Mouse (Mus musculus) adrenal gland, adult 8-10 months (tissue): ENCODE measurements around the gene Efcab2. TPM values are rescaled to one million over a fixed set of nuclear protein-coding genes. Genes with fewer than 3 reads are reported as not detected.
A peak's percentile ranks its signal among the peaks of the same experiment; 100 is the strongest.

Source experiments
- DNase-seq: peaks from one replicate; pipeline ENCODE4 v3.0.0; 2022
- total RNA-seq, 4 experiments: library from RNA; stranded (reverse); gene quantifications; 2 replicates each; pipeline ENCODE4 v1.2.4; 2022

Gene Efcab2
- total RNA-seq, result 1 to 10 TPM; 3.4 to 5.2 (median 4.1) TPM

DNA sequence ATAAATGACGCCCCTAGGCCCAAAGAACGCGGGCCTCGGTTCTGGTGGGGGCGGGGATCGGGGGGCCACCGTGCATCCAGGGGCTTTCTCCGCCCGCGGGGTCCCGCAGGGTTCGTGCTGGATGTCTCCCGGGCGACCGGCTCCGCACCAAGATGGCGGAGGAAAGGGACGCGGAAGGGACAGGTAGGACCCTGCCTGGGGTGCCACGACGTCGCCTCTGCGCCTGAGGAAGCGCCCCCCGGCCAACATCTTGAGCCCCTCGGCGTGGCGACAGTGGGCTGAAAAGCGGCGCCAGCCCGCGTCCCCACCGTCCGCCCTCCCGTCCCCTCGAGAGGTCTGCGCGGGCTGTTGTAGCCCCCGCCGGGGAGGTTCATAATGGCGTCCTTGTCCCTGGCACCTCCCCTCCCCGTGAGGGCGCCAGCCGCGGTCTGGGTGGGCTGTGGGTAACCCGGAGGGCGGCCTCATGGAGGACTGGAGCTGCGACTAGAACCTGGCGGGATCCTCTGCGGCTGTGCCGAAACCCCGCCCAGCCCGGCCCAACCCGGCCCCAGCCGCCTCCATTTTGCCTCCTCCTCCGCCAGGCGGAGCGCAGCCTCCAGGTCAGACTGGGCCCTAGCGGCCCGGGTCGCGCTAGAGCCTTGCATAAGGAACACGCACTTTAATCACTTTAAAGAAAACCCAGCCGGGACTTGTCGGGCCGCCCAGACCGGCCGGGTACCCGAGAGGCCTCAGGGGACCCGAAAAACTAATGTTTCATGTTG, at the start of gene Efcab2:
Gene Efcab2, plus strand, starts transcription at position 135 of the 761 bp plus-strand sequence.
- DNase-seq, result peak; percentile 89

DNA sequence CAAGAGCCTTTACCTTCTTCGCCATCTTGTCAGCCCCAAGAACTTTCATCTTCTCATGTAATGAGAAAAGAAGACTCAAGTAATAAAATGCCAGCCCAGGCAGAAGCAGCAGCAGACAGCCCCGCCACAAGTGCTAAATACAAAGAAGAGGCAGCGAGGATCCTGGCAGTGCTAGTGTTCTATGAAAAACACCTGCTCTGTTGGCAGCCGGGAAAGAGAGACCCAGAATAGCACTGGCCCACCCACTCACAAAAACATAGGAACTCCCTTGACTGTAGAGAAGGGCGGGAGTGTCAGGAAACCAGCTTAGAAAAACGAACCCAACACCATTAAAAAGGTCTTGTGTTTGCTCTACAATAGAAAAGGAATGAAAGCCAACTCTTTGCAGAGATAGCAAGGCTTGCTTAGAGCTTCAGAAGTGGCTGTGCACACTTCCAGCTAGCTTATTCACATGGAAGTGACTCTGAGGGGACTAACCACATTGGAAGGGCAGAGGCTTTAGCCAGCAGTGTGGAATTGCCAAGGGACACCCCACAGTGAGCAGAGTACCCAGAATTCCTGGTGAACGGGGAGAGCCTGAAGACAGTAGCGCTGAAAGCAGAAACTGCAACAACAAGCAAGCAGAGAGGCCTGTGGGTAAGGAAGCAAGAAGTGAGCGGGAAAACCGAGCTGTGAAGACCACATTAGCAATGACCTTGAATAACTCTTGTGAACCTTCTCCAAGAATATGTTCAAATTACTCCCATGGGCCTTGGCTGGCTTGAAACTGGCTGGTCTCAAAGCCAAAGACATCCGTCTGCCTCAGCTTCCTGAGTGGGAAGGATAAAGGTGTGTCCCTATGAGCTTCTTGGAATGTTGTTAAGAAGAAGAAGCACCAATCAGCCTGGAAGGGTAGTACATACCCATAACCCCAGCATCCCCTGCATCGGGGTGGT, 47.8 kb upstream of the Efcab2 start:
- no peak for DNase-seq

DNA sequence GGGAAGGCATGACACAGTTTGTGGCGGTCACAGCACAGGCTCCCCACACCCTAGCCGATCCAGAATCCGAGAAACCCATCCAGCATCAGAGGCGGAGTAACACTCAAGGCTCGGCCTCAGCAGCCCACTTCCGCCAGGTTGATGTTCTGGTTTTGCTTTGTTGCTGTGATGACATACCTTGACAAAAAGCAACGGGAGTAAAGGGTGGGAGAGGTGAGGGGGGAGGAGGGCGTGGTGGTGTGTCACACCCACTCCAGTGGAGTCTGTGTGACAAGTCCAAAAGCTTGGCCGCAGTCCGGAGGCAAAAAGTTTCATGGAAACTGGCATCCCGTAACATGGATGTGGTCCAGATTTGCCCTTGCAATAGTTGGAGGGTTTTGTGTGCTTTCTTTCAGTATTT, 45.6 kb upstream of the Efcab2 start:
- DNase-seq, result no peak

DNA sequence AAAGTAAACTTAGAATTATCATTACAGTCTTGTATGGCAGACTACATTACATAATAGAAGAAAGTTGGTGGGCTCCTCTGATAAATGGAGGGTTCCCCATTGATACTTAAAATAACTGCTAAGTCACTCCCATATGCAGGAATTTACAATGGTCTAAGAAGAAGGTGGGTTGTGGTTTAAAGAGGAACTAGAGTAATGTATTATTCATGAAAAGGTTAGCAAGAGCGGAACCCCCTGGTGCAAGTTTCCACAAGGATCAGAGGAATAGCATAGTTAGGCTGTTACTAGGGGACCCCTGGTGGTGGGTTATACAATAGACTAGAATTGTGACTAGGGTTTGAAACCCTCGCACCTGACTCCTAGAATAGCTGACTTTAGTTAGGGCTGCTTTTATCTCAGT, 45.2 kb upstream of the Efcab2 start:
- DNase-seq, result no peak

DNA sequence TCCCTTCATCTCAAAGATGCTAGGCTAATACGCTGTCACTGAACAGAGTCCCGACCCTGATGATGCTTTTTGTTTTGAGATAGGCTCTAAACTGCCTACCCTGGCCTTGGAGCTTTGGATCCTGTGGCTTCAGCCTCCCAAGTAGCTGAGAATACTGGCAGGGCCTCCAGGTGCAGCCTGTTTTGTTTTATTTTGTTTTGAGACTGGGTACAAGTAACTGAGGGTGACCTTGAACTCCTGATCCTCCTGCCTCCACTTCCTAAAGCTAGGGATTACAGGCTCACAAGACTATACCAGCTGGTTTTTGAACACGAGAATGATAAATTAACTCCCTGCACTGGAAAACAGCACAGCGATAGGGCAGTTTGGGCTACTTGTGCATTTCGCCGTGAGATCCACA, 40.7 kb upstream of the Efcab2 start:
- no peak for DNase-seq

DNA sequence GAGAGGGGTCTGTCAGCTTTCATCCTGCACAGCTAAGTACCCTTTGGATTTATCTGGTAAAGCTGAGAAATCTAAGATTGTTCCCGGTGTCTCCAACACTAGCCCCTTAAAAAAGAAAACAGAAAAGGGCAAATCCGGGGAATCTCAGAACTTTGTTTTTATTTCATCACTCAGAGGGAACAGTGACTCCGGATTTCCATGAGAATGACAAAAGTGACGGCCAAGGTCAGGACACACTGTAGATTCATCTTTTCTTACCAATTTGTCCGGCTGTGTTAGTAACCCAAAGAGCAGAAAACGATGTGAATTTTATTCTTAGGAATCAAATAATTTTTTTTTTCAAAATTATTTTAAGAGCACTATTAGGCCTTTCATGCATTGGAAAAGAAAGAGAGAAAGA, 37.8 kb upstream of the Efcab2 start:
- peak; percentile 61 for DNase-seq

DNA sequence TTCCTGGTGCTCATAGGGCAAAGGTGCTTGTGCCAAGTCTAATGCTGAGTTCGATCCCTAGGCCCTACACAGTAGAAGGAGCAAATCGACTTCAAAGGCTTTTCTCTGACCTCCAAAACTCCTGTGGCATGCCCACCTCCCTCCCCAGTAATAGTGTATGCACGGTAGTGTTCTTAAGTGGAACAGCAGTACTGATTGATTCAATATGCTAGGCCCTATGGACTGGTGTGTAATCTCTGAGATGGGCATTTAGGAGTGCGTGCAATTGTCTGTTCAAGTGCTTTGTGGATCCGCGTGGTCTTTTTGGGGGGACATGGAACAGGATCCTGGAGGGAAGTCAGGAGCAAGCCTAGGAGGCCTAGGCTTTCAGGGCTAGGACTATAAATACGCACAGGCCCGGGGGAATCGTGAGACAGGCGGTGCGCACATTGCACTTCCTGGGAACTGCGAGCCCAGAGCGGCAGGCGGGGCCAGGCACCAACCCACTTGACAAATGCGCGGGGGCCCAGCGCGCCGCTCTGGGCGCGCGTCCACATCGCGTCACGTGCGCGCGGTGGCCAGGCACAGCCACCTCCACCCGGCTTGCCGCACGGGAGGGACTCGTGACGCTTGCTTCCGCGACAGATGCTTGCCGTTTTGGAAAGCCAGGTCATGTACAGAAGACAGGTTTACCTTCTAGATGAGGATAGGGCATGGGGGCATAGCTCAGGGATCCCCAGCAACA, 37.2 kb upstream of the Efcab2 start:
- DNase-seq, result peak; percentile 93

DNA sequence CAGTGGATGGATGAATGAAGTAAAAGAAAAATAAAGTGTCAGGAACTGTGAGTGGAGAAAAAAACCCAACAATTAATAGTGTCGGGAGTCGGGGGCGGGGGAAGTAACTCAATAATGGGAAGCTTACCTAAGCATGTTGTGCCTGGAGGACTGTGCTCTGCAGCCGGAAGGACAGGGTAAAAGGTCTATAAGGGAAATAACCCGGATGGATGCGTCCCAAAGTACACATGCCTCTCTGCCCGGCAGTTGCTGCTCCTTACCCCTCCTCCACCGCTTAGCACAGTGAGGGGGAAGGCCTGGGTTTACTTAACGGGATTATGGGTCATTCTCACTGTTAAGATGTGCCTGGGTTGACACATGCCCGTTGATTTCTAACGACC, 36.6 kb upstream of the Efcab2 start:
- DNase-seq, result peak; percentile 47

DNA sequence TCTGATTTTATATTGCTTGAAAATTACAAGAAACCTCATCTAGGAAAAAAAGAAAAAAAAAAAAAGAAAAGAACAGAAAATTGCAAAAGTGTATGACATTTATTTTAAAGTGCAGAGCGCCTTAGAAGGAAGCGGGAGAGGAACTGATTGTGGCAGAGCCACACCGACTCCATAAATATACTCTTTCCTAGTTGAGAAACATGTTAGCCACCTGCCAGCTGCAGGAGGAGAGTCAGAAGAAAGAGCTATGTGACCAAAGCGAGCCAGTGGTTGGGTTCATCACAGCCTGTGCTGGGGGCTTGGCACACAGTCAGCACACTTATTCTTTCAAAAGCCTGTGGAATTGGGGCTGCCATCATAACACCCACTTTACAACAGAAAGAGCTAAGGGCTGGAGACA, 33.2 kb upstream of the Efcab2 start:
- no peak for DNase-seq

DNA sequence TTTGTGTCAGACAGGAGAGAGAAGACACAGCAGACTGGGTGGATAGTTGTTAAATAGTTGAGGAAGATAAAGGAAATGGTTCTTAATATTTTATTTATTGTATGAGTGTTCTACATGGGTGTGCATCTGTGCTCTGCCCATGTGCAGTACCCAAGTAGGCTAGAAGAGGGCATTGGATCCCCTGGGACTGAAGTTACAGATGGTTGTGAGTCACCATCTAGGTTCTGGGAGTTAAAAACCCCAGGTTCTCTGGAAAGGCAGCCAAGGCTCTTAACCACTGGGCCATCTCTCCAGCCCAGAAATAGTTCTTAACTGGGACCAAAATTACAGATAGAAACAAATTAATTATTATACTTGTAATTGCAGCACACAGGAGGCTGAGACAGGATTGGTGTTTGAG, 30.5 kb upstream of the Efcab2 start:
- DNase-seq, result no peak

DNA sequence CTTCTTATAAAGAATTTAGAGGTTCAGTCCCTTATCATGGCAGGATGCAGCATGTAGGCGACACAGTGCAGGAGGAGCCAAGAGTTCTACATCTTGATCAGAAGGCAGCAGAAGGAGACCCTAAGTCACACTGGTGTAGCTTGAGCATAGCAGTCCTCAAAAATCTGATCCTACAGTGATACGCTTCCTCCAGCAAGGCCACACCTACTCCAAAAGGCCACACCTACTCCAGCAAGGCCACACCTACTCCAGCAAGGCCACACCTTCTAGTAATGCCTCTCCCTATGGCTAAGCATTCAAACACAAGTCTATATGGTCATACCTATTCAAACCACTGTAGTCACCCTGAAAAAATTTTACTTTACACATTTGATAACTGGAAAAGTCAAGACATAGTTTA, 29.8 kb upstream of the Efcab2 start:
- no peak for DNase-seq

DNA sequence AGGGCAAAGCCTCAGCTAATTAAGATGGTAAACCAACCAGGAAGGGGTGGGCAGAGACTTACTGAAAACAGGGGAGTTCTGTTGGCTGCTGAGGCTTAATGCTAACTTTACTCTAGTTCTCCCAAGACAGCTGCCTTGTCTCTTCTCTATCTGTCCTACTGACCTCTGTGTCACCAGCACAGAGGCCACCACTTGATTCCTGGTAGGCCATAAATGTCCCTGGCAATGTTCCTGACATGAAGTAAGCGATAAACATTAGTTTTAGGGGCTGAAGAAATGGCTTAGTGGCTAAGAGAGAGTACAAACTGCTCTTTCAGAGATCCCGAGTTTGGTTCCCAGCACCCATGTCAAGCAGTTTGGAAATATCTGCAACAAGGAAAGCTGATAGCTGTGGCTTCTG, 29.0 kb upstream of the Efcab2 start:
- DNase-seq, result no peak

DNA sequence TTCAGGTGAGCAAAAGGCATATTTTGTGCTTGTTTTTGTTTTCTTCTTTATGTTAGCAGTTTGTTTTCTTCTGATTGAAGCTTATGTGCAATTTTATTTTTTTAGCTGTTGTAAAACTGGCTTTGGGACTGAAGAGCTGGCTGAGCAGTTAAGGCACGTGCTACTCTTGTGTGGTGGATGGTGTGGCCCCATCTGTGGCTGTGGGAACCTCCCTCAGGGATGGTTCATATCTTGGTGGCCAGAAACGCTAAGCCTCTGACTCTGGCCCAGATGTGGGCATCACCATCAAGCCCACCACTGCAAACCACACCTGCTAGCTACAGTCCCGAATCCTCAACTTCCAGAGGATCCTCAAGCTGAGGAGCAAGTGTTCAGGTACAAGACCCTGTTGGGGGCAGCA, 27.8 kb upstream of the Efcab2 start:
- DNase-seq, result no peak

DNA sequence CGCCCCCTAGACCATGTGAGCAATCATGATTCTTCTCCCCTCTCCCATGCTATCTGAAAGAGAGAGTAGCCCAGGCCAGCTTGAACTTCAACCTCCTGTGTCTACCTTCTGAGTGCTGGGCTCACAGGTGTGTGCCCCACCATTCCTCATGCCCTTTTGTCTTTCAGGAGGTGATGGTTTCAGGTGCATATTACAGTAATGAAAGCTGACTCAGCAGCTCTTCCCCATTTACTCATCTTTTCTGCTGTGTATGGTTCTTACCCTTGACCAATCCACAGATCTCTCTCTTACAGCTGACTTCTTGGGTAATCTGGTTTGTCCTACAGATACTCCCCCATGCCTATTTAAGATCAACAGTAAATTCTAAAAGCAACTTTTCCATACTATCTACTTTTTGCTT, 26.7 kb upstream of the Efcab2 start:
- no peak for DNase-seq

DNA sequence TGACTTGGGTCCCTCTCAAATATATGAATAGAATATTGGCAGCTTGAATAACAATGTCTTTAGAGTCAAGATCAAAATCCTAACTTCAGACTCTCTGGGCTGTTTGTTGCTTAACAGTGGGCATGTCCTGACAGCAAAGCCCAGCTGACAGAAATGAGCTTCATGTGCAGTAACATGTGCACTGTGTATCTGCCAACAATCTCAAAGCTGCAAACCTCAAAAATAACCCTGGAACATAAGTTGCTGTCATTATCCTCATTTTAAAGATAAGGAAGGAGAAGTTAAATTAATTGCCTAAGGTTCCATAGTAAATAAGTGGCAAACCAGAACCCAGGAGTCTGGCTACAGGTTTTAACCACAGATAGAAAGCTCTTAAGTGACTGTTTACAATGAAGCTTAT, 23.7 kb upstream of the Efcab2 start:
- no peak for DNase-seq

DNA sequence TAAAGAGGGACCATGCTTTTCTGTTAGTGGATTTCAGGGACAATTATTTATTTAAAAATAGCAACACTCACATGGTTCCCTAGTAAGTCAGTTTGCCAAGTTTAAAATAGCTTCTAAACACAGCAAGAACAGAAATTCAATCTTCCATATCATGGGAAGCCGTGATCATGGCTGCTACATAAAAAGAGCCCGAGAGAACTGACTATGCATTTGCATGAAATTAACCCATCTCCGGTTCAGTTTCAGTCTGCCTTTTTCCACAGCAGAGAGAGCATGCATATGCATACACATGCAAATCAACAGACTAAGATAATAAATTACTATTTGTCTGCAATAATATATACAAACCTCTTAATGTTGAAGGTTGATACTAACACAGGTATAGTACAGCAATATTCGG, 17.1 kb upstream of the Efcab2 start:
- no peak for DNase-seq

DNA sequence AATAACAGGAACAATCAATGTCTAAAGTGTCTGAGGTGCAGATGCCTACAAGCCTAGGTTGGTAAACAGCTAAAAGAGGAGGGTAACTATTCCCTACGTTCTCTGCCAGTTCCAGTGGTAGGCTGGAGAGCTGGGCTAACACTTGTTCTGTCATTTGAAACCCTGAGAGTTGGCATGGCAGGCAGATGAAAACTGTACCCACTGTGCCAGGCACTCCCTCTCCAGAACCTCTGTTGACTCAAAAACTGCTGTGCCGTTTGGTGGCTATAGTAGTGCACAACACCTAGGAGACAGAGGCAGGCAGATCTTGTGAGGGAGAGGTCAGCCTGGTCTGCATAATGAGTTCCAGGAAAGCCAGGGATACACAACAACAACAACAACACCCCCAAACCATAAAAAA, 16.5 kb upstream of the Efcab2 start:
- DNase-seq, result no peak

DNA sequence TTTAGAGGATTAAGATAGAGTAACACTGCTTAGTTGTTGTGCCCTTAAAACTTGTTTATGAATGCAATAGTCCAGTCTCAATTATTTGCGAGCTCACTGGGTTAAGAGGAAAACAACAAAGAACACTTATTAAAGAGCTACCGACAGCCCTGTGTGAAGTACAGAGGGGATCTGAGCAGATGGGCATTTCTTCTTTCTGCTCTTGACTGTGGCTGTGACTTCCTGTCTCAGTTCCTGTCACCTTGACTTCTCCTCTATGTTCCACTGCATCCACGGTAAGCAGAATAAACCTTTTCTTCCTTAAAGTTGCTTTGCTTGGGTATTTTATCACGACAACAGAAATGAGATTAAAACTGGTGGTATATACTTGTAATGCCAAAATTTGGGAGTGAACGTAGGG, 12.9 kb upstream of the Efcab2 start:
- no peak for DNase-seq

DNA sequence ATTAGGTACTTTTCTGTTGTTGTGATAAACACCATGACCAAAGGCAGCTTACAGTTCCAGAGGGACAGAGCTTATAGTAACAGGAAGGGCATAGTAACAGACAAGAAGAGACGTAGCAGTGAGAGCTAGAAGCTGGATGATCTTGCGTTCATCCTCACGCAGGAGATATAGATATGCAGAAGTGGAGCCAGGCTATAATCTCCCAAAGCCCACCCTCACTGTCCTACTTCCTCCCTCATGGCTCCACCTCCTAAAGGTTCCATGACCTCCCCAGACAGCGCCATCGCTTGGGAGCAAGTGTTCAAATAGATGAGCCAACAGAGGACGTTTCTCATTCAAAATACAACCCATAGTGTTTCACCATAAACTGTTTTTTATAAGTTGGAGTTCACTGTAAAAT, 10.8 kb upstream of the Efcab2 start:
- no peak for DNase-seq

DNA sequence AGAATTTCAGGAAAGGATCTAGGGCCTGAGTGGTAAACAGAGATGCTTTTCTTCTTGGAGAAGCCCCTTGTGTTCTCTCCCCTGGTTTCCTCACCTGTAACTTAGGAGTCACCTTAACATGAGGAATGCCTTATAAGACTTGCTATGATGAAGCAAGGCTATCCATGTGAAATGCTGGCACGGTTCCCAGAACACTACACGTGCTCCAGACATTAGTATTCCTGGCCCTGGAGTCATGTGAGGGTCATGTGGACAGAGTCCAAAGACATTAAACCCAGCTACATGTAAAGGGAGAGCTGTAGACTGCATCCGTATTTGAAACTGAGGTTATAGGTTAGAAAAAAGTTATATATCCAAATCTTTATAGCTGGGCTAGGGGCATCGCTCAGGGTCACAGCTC, 9.5 kb upstream of the Efcab2 start:
- DNase-seq, result no peak

DNA sequence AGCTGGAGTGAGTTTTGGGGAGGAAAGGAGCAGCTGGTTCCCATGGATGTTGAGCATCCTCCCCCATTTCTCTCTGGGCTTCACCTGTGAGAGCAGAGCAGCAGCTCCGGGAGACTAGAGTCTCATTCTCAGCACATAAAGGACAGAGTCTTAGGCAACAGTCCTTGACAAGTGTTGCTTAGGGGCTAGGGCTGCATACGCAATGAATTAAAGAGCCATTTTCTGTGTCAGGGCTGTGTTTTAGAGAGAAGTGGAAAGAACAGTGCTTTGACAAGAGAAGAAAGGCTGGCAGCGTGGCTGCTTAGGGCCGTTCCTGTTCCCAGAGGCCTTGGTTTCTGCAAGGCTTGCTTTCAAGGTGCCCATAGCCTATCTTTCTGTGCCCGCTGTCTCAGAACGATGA, 6.0 kb upstream of the Efcab2 start:
- no peak for DNase-seq

DNA sequence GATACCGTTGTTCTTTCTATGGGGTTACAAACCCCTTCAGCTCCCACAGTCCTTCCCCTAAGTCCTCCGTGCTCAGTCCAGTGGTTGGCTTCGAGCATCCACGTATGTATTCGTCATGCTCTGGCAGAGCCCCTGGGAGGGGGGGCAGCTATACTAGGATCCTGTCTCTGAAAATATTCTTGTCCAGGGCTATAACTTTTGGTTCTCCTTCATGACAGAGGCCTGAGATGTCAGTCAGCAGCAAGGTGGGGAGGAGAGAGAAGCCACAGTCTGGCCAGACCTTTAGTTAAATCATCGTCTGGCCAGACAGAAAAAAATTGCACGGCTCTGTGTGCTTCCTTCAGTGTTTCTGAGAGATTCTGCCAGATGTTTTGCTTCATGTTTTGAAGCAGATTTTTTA, 5.2 kb upstream of the Efcab2 start:
- no peak for DNase-seq

DNA sequence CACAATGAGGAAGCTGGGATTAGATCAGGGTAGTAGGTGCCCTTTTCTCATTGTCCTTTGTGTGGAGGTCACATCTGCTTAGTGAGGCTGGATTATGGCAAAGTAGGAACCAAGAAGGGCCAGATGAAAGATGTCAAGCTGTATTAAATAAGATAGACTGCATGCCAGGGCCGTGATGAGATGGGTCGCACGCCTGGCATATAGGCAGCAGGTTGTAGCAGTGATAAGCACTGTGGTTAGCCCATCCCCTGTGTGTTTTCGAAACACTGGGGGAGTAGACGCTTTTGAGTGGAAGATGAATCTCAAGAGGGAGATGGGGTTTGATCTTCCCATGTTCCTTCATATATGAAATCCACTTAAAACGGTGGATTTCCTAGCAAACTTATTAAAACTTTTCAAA, 3.9 kb upstream of the Efcab2 start:
- no peak for DNase-seq
